Mouse (Mus musculus): Measurements from ENCODE around the gene Gm11541. TPM values are rescaled to one million over a fixed set of nuclear protein-coding genes. Genes with fewer than 3 reads are reported as not detected.

The Gm11541 gene
- total RNA-seq, 1 experiment: 0.18 TPM

- in situ Hi-C loops (cut with MboI; ENCODE audit: low sequenced_read_pairs in 2 of 2, unreplicated experiment in 2 of 2): no loop called here
- no peak for DNase-seq (ENCODE audit: low read depth, low spot score)
- H3K36me3 ChIP-seq (ENCODE audit: control insufficient read depth, insufficient read depth, low read length, poor library complexity, severe bottlenecking): no peaks in the 10 kb centered on the region
- no peak for TF ChIP-seq MAFK (IDR thresholded peaks at IDR 0.05; ENCODE audit: insufficient read depth, low read depth, low read length)
- no peak for TF ChIP-seq ZC3H11A (IDR thresholded peaks at IDR 0.05; ENCODE audit: borderline replicate concordance, low read depth, low read length)
- no peak for TF ChIP-seq ZNF384 (IDR thresholded peaks at IDR 0.05; ENCODE audit: low read depth, low read length)
- no peak overlapping the region for H3K9ac ChIP-seq (ENCODE audit: insufficient read depth, low read depth, low read length, poor library complexity, severe bottlenecking)
- peaks cover 0 to 4% of the 10 kb centered on the region in 2 experiments; a peak in 1 of 4 replicates for H3K4me1 ChIP-seq (ENCODE audit: control insufficient read depth in 2 of 2, insufficient read depth in 2 of 2, low read length in 2 of 2, poor library complexity in 1 of 2)
- no peak overlapping the region for H3K27ac ChIP-seq (ENCODE audit: insufficient read depth, low read depth, low read length, poor library complexity, severe bottlenecking)
- H3K4me3 ChIP-seq (ENCODE audit: insufficient read depth in 1 of 2, low read depth in 1 of 2, low read length in 2 of 2, poor library complexity in 1 of 2, severe bottlenecking in 1 of 2): no peak overlapping the region
- H3K9me3 ChIP-seq (ENCODE audit: control insufficient read depth, insufficient read depth, low read depth, low read length): no peaks in the 10 kb centered on the region
Measured at GRCm38 (mm10) chr11:94716754-94717153, 12.5 kb upstream of the Gm11541 start.

GRCm38 (mm10) chr11:94715622-94716021, 11.3 kb upstream of the Gm11541 start:
- no peaks in the 10 kb centered on the region for H3K9me3 ChIP-seq (ENCODE audit: control insufficient read depth, insufficient read depth, low read depth, low read length)
- no peak overlapping the region for H3K27ac ChIP-seq (ENCODE audit: insufficient read depth, low read depth, low read length, poor library complexity, severe bottlenecking)
- in situ Hi-C loops (cut with MboI; ENCODE audit: low sequenced_read_pairs in 2 of 2, unreplicated experiment in 2 of 2): no loop called here
- TF ChIP-seq HCFC1 (IDR thresholded peaks at IDR 0.05; ENCODE audit: borderline replicate concordance, insufficient read depth, low read length) (no peak), MAFK (IDR thresholded peaks at IDR 0.05; ENCODE audit: insufficient read depth, low read depth, low read length) (no peak)
- H3K4me3 ChIP-seq (ENCODE audit: insufficient read depth in 1 of 2, low read depth in 1 of 2, low read length in 2 of 2, poor library complexity in 1 of 2, severe bottlenecking in 1 of 2): no peak overlapping the region
- no peaks in the 10 kb centered on the region for H3K36me3 ChIP-seq (ENCODE audit: control insufficient read depth, insufficient read depth, low read length, poor library complexity, severe bottlenecking)
- no peak for DNase-seq (ENCODE audit: low read depth, low spot score)
- no peak overlapping the region for H3K9ac ChIP-seq (ENCODE audit: insufficient read depth, low read depth, low read length, poor library complexity, severe bottlenecking)
- H3K4me1 ChIP-seq (ENCODE audit: control insufficient read depth in 2 of 2, insufficient read depth in 2 of 2, low read length in 2 of 2, poor library complexity in 1 of 2): peaks cover 0 to 4% of the 10 kb centered on the region in 2 experiments; a peak in 1 of 4 replicates

GRCm38 (mm10) chr11:94713246-94713860, 9.1 kb upstream of the Gm11541 start:
- DNase-seq (ENCODE audit: low read depth, low spot score): no peak
- Histone ChIP-seq H3K4me3 (ENCODE audit: insufficient read depth in 1 of 2, low read depth in 1 of 2, low read length in 2 of 2, poor library complexity in 1 of 2, severe bottlenecking in 1 of 2) (no peak overlapping the region), H3K4me1 (ENCODE audit: control insufficient read depth in 2 of 2, insufficient read depth in 2 of 2, low read length in 2 of 2, poor library complexity in 1 of 2) (peaks cover 0 to 4% of the 10 kb centered on the region in 2 experiments; a peak in 1 of 4 replicates), H3K9ac (ENCODE audit: insufficient read depth, low read depth, low read length, poor library complexity, severe bottlenecking) (no peak overlapping the region), H3K9me3 (ENCODE audit: control insufficient read depth, insufficient read depth, low read depth, low read length) (no peaks in the 10 kb centered on the region), H3K36me3 (ENCODE audit: control insufficient read depth, insufficient read depth, low read length, poor library complexity, severe bottlenecking) (no peaks in the 10 kb centered on the region), H3K27ac (ENCODE audit: insufficient read depth, low read depth, low read length, poor library complexity, severe bottlenecking) (no peak overlapping the region)
- TF ChIP-seq ZC3H11A (IDR thresholded peaks at IDR 0.05; ENCODE audit: borderline replicate concordance, low read depth, low read length) (no peak), HCFC1 (IDR thresholded peaks at IDR 0.05; ENCODE audit: borderline replicate concordance, insufficient read depth, low read length) (no peak), ZNF384 (IDR thresholded peaks at IDR 0.05; ENCODE audit: low read depth, low read length) (no peak), CHD2 (IDR thresholded peaks at IDR 0.05; ENCODE audit: low read depth, low read length) (no peak), MAFK (IDR thresholded peaks at IDR 0.05; ENCODE audit: insufficient read depth, low read depth, low read length) (no peak)
- in situ Hi-C loops (cut with MboI; ENCODE audit: low sequenced_read_pairs in 2 of 2, unreplicated experiment in 2 of 2): no loop called here

- no peak for TF ChIP-seq ZC3H11A (IDR thresholded peaks at IDR 0.05; ENCODE audit: borderline replicate concordance, low read depth, low read length)
- TF ChIP-seq MAFK (IDR thresholded peaks at IDR 0.05; ENCODE audit: insufficient read depth, low read depth, low read length): no peak
- TF ChIP-seq CHD2 (IDR thresholded peaks at IDR 0.05; ENCODE audit: low read depth, low read length): no peak
- no peak for TF ChIP-seq ZNF384 (IDR thresholded peaks at IDR 0.05; ENCODE audit: low read depth, low read length)
- TF ChIP-seq HCFC1 (IDR thresholded peaks at IDR 0.05; ENCODE audit: borderline replicate concordance, insufficient read depth, low read length): no peak
- Histone ChIP-seq H3K4me3 (ENCODE audit: insufficient read depth in 1 of 2, low read depth in 1 of 2, low read length in 2 of 2, poor library complexity in 1 of 2, severe bottlenecking in 1 of 2) (no peak overlapping the region), H3K9me3 (ENCODE audit: control insufficient read depth, insufficient read depth, low read depth, low read length) (no peaks in the 10 kb centered on the region), H3K36me3 (ENCODE audit: control insufficient read depth, insufficient read depth, low read length, poor library complexity, severe bottlenecking) (no peaks in the 10 kb centered on the region), H3K27ac (ENCODE audit: insufficient read depth, low read depth, low read length, poor library complexity, severe bottlenecking) (no peak overlapping the region), H3K9ac (ENCODE audit: insufficient read depth, low read depth, low read length, poor library complexity, severe bottlenecking) (no peak overlapping the region), H3K4me1 (ENCODE audit: control insufficient read depth in 2 of 2, insufficient read depth in 2 of 2, low read length in 2 of 2, poor library complexity in 1 of 2) (no peaks in the 10 kb centered on the region; a peak in 1 of 4 replicates)
- in situ Hi-C loops (cut with MboI; ENCODE audit: low sequenced_read_pairs in 2 of 2, unreplicated experiment in 2 of 2): no loop called here
- no peak for DNase-seq (ENCODE audit: low read depth, low spot score)
Measured at GRCm38 (mm10) chr11:94704020-94704419, 279 bp downstream of the Gm11541 start.

- Histone ChIP-seq H3K27ac (ENCODE audit: insufficient read depth, low read depth, low read length, poor library complexity, severe bottlenecking) (no peak overlapping the region), H3K4me3 (ENCODE audit: insufficient read depth in 1 of 2, low read depth in 1 of 2, low read length in 2 of 2, poor library complexity in 1 of 2, severe bottlenecking in 1 of 2) (no peak overlapping the region), H3K9me3 (ENCODE audit: control insufficient read depth, insufficient read depth, low read depth, low read length) (no peaks in the 10 kb centered on the region), H3K4me1 (ENCODE audit: control insufficient read depth in 2 of 2, insufficient read depth in 2 of 2, low read length in 2 of 2, poor library complexity in 1 of 2) (peaks cover 0 to 12% of the 10 kb centered on the region in 2 experiments; a peak in 2 of 4 replicates), H3K9ac (ENCODE audit: insufficient read depth, low read depth, low read length, poor library complexity, severe bottlenecking) (no peak overlapping the region), H3K36me3 (ENCODE audit: control insufficient read depth, insufficient read depth, low read length, poor library complexity, severe bottlenecking) (no peaks in the 10 kb centered on the region)
- in situ Hi-C loops (cut with MboI; ENCODE audit: low sequenced_read_pairs in 2 of 2, unreplicated experiment in 2 of 2): no loop called here
- no peak for DNase-seq (ENCODE audit: low read depth, low spot score)
- no peak for TF ChIP-seq ZNF384 (IDR thresholded peaks at IDR 0.05; ENCODE audit: low read depth, low read length)
- TF ChIP-seq HCFC1 (IDR thresholded peaks at IDR 0.05; ENCODE audit: borderline replicate concordance, insufficient read depth, low read length): no peak
- TF ChIP-seq MAFK (IDR thresholded peaks at IDR 0.05; ENCODE audit: insufficient read depth, low read depth, low read length): no peak
- no peak for TF ChIP-seq ZC3H11A (IDR thresholded peaks at IDR 0.05; ENCODE audit: borderline replicate concordance, low read depth, low read length)
- TF ChIP-seq CHD2 (IDR thresholded peaks at IDR 0.05; ENCODE audit: low read depth, low read length): no peak
Measured at GRCm38 (mm10) chr11:94702216-94702610, 2.1 kb downstream of the Gm11541 start.
